Mouse (Mus musculus) heart, embryonic 10.5 days (tissue): ENCODE data around the gene Car11. TPM values are rescaled to one million over a fixed set of nuclear protein-coding genes. Genes with fewer than 3 reads are reported as not detected.

Source experiments
- DNase-seq: peaks from one replicate; pipeline ENCODE4 v3.0.0-alpha.2; 2017; ENCODE audit warnings: low spot score
- H3K27ac ChIP-seq: fragments of 300-500 bp; sonication (generic); 2 replicates; pipeline ENCODE4 v1.5.1; 2016; ENCODE audit warnings: mild to moderate bottlenecking
- H3K27me3 ChIP-seq: fragments of 300-500 bp; sonication (generic); 2 replicates; pipeline ENCODE4 v1.6.1; 2016; ENCODE audit warnings: mild to moderate bottlenecking; ENCODE audit not compliant: poor library complexity, insufficient read depth, severe bottlenecking
- H3K36me3 ChIP-seq: fragments of 300-500 bp; sonication (generic); 2 replicates; pipeline ENCODE4 v1.6.1; 2016; ENCODE audit warnings: mild to moderate bottlenecking, moderate library complexity
- H3K4me1 ChIP-seq: fragments of 300-500 bp; sonication (generic); 2 replicates; pipeline ENCODE4 v1.6.1; 2016; ENCODE audit warnings: mild to moderate bottlenecking
- H3K4me3 ChIP-seq: fragments of 300-500 bp; sonication (generic); 2 replicates; pipeline ENCODE4 v1.5.1; 2016; ENCODE audit warnings: mild to moderate bottlenecking, moderate library complexity
- H3K9me3 ChIP-seq: fragments of 300-500 bp; sonication (generic); 2 replicates; pipeline ENCODE4 v1.6.1; 2016; ENCODE audit warnings: mild to moderate bottlenecking, moderate library complexity
- WGBS: fragments of 180-500 bp; shearing (Covaris S2); methylation state at CpG from one replicate; pipeline ENCODE4 v1.1.7; 2016; 5-methylcytosine and 5-hydroxymethylcytosine counted together
- polyA plus RNA-seq: library from polyadenylated mRNA; unstranded; fragments of >200 nt; fragmentation: Nextera tagmentation; extraction: Ambion mirVana; gene quantifications from 2 replicates; pipeline ENCODE4 v1.2.1, GENCODE M21; 2016

Car11 gene
- polyA plus RNA-seq, 1 experiment from 2014 or later = 3.1 TPM

GRCm38 (mm10) chr7:45715741-45716459 is 16.3 kb downstream of the Car11 start:
- WGBS = 78% methylated on average over 19 of the region's 19 CpGs
- Histone ChIP-seq H3K27ac (peak overlapping the region; percentile 88; the same call in 1 of the 2 replicates), H3K27me3 (no peaks in the 10 kb centered on the region), H3K4me1 (peaks cover 49% of the 10 kb centered on the region), H3K4me3 (peak overlapping the region; percentile 99), H3K36me3 (peaks cover 50% of the 10 kb centered on the region), H3K9me3 (no peaks in the 10 kb centered on the region)
- no peak for DNase-seq

- WGBS = 84% methylated on average over 3 of the region's 3 CpGs
- H3K4me1 ChIP-seq = peaks cover 55% of the 10 kb centered on the region
Observed at GRCm38 (mm10) chr7:45716460-45716857, 16.8 kb downstream of the Car11 start.

GRCm38 (mm10) chr7:45716952-45717917 is 17.6 kb downstream of the Car11 start:
- Histone ChIP-seq H3K4me1 (peaks cover 63% of the 10 kb centered on the region), H3K9me3 (no peaks in the 10 kb centered on the region), H3K36me3 (peaks cover 50% of the 10 kb centered on the region), H3K27me3 (no peaks in the 10 kb centered on the region), H3K4me3 (peak overlapping the region; percentile 99), H3K27ac (peak overlapping the region; percentile 98)
- DNase-seq = no peak
- 9% methylated on average over 31 of the region's 31 CpGs for WGBS

More at GRCm38 (mm10) chr7:45716460-45716857, 16.8 kb downstream of the Car11 start:
- H3K4me3 ChIP-seq = peak overlapping the region; percentile 99
- H3K27me3 ChIP-seq = no peaks in the 10 kb centered on the region
- peak overlapping the region; percentile 98; the same call in 1 of the 2 replicates for H3K27ac ChIP-seq
- no peaks in the 10 kb centered on the region for H3K9me3 ChIP-seq
- H3K36me3 ChIP-seq = peaks cover 50% of the 10 kb centered on the region
- DNase-seq = no peak

- peaks cover 67% of the 10 kb centered on the region for H3K4me1 ChIP-seq
Observed at GRCm38 (mm10) chr7:45717918-45718297, 18.3 kb downstream of the Car11 start, which contains the start of gene Sphk2. Gene Sphk2, minus strand, starts transcription at chr7:45718002.

GRCm38 (mm10) chr7:45718331-45718730 is 18.7 kb downstream of the Car11 start:
- Histone ChIP-seq H3K36me3 (peaks cover 50% of the 10 kb centered on the region), H3K4me1 (peaks cover 67% of the 10 kb centered on the region), H3K9me3 (no peaks in the 10 kb centered on the region), H3K4me3 (peak overlapping the region; percentile 99), H3K27ac (peak overlapping the region; percentile 98), H3K27me3 (no peaks in the 10 kb centered on the region)
- DNase-seq = no peak
- under 1% methylated on average over 20 of the region's 20 CpGs for WGBS

More at GRCm38 (mm10) chr7:45717918-45718297, 18.3 kb downstream of the Car11 start, which contains the start of gene Sphk2:
- H3K36me3 ChIP-seq = peaks cover 50% of the 10 kb centered on the region
- WGBS = under 1% methylated on average over 41 of the region's 41 CpGs
- peak within 1 kb of the TSS; percentile 99 for H3K4me3 ChIP-seq
- H3K27ac ChIP-seq = peak within 1 kb of the TSS; percentile 98
- no peaks in the 10 kb centered on the region for H3K27me3 ChIP-seq
- H3K9me3 ChIP-seq = no peaks in the 10 kb centered on the region
- DNase-seq = peak; percentile 98

- 87% methylated on average over 10 of the region's 10 CpGs for WGBS
- no peak for DNase-seq
- Histone ChIP-seq H3K27me3 (no peaks in the 10 kb centered on the region), H3K36me3 (peaks cover 54% of the 10 kb centered on the region), H3K27ac (peak overlapping the region; percentile 98), H3K4me3 (peak overlapping the region; percentile 99), H3K4me1 (peaks cover 63% of the 10 kb centered on the region), H3K9me3 (no peaks in the 10 kb centered on the region)
Observed at GRCm38 (mm10) chr7:45719180-45719579, 19.5 kb downstream of the Car11 start.

- H3K36me3 ChIP-seq = peaks cover 61% of the 10 kb centered on the region
- H3K27ac ChIP-seq = no peak overlapping the region
- no peaks in the 10 kb centered on the region for H3K9me3 ChIP-seq
- H3K4me3 ChIP-seq = peak overlapping the region; percentile 99
- peaks cover 56% of the 10 kb centered on the region for H3K4me1 ChIP-seq
- 93% methylated on average over 16 of the region's 16 CpGs for WGBS
- no peaks in the 10 kb centered on the region for H3K27me3 ChIP-seq
- DNase-seq = no peak
Observed at GRCm38 (mm10) chr7:45719738-45720412, 20.2 kb downstream of the Car11 start.

GRCm38 (mm10) chr7:45720413-45721233 is 21.0 kb downstream of the Car11 start, which contains the start of gene Fam83e:
Gene Fam83e, plus strand, starts transcription at chr7:45721212.
- Histone ChIP-seq H3K27ac (peak within 1 kb of the TSS; percentile 42; the same call in 1 of the 2 replicates), H3K27me3 (no peaks in the 10 kb centered on the region), H3K36me3 (peaks cover 69% of the 10 kb centered on the region), H3K4me1 (peaks cover 52% of the 10 kb centered on the region), H3K9me3 (no peaks in the 10 kb centered on the region), H3K4me3 (peak within 1 kb of the TSS; percentile 99; the same call in 1 of the 2 replicates)
- no peak for DNase-seq
- 84% methylated on average over 14 of the region's 14 CpGs for WGBS

GRCm38 (mm10) chr7:45721234-45721571 is 21.6 kb downstream of the Car11 start:
- 79% methylated on average over 7 of the region's 7 CpGs for WGBS
- Histone ChIP-seq H3K27me3 (no peaks in the 10 kb centered on the region), H3K4me1 (peaks cover 46% of the 10 kb centered on the region), H3K4me3 (no peak overlapping the region), H3K27ac (no peak overlapping the region), H3K9me3 (no peaks in the 10 kb centered on the region), H3K36me3 (peaks cover 75% of the 10 kb centered on the region)
- DNase-seq = no peak

GRCm38 (mm10) chr7:45721642-45722347 is 22.2 kb downstream of the Car11 start:
- WGBS = 73% methylated on average over 13 of the region's 13 CpGs
- H3K36me3 ChIP-seq = peaks cover 81% of the 10 kb centered on the region
- no peaks in the 10 kb centered on the region for H3K9me3 ChIP-seq
- peak overlapping the region; percentile 42; the same call in 1 of the 2 replicates for H3K27ac ChIP-seq
- peaks cover 43% of the 10 kb centered on the region for H3K4me1 ChIP-seq
- no peak for DNase-seq
- no peaks in the 10 kb centered on the region for H3K27me3 ChIP-seq
- H3K4me3 ChIP-seq = 0 out of 2 replicates have a peak overlapping the region, but pooled peaks have one; percentile 15

- no peaks in the 10 kb centered on the region for H3K27me3 ChIP-seq
- H3K36me3 ChIP-seq = peaks cover 85% of the 10 kb centered on the region
- 0 out of 2 replicates have a peak overlapping the region, but pooled peaks have one; percentile 15 for H3K4me3 ChIP-seq
- no peak for DNase-seq
- WGBS = 71% methylated on average over 13 of the region's 13 CpGs
- H3K9me3 ChIP-seq = no peaks in the 10 kb centered on the region
- H3K4me1 ChIP-seq = peaks cover 40% of the 10 kb centered on the region
- H3K27ac ChIP-seq = peak overlapping the region; percentile 42; the same call in 1 of the 2 replicates
Observed at GRCm38 (mm10) chr7:45722348-45722713, 22.7 kb downstream of the Car11 start.
